Mouse (Mus musculus) kidney, embryonic 16.5 days (tissue): ENCODE measurements around the gene Shisa8. TPM values are rescaled to one million over a fixed set of nuclear protein-coding genes. Genes with fewer than 3 reads are reported as not detected.
"Not testable (repeated sequence)": the region's sequence is repeated elsewhere in the genome, so short reads cannot be mapped to it uniquely, and the experiment has no call there.

Experiments used
- ATAC-seq: fragments of 200-750 bp; cut with Nextera tagmentation; 2 replicates; pipeline ENCODE4 v1.8.0; 2017; ENCODE audit warnings: moderate TSS enrichment; ENCODE audit not compliant: low FRiP score, low TSS enrichment
- H3K27ac ChIP-seq: fragments of 300-500 bp; sonication (generic); 2 replicates; pipeline ENCODE4 v1.5.1; 2014; ENCODE audit warnings: low read length
- H3K27me3 ChIP-seq: fragments of 300-500 bp; sonication (generic); 2 replicates; pipeline ENCODE4 v1.6.1; 2014; ENCODE audit warnings: low read length, control low read depth, mixed read lengths; ENCODE audit not compliant: insufficient read depth
- H3K36me3 ChIP-seq: fragments of 300-500 bp; sonication (generic); 2 replicates; pipeline ENCODE4 v1.6.1; 2014; ENCODE audit warnings: low read length, control low read depth, mixed read lengths; ENCODE audit not compliant: insufficient read depth
- H3K4me1 ChIP-seq: fragments of 300-500 bp; sonication (generic); 2 replicates; pipeline ENCODE4 v1.6.1; 2014; ENCODE audit warnings: low read length, control low read depth, mixed read lengths; ENCODE audit not compliant: insufficient read depth
- H3K4me2 ChIP-seq: fragments of 300-500 bp; sonication (generic); replicated peaks from 2 replicates; pipeline ENCODE4 v1.6.1; 2014; ENCODE audit warnings: low read depth, low read length
- H3K4me3 ChIP-seq: fragments of 300-500 bp; sonication (generic); 2 replicates; pipeline ENCODE4 v1.5.1; 2014; ENCODE audit warnings: mild to moderate bottlenecking, low read length
- H3K9ac ChIP-seq: fragments of 300-500 bp; sonication (generic); replicated peaks from 2 replicates; pipeline ENCODE4 v1.6.1; 2014; ENCODE audit warnings: low read length
- H3K9me3 ChIP-seq: fragments of 300-500 bp; sonication (generic); 2 replicates; pipeline ENCODE4 v1.6.1; 2016; ENCODE audit warnings: low read length, control low read depth
- WGBS: fragments of 180-500 bp; shearing (Covaris S2); extraction: QIAGEN DNeasy Blood & Tissue Kit; methylation state at CpG from one replicate; pipeline ENCODE4 v1.1.7; 2014; 5-methylcytosine and 5-hydroxymethylcytosine counted together
- polyA plus RNA-seq: library from polyadenylated mRNA; unstranded; fragments of >200 nt; fragmentation: Nextera tagmentation; extraction: Ambion mirVana; gene quantifications from 2 replicates; pipeline ENCODE4 v1.2.1, GENCODE M21; 2015

The Shisa8 gene
- polyA plus RNA-seq = 0.41 and 0.62 TPM in 2 replicates

GRCm38 (mm10) chr15:82212752-82213063 is at the start of gene Shisa8:
Shisa8 (minus strand) TSS chr15:82212815.
- peaks cover 16% of the 10 kb centered on the region for H3K4me1 ChIP-seq
- peak within 1 kb of the TSS; percentile 52 for H3K4me3 ChIP-seq
- no peaks in the 10 kb centered on the region for H3K36me3 ChIP-seq
- WGBS = under 1% methylated on average over 30 of the region's 34 CpGs
- no peak within 1 kb of the TSS for H3K27ac ChIP-seq
- peak within 1 kb of the TSS; percentile 78 for H3K4me2 ChIP-seq
- peaks cover 90% of the 10 kb centered on the region for H3K27me3 ChIP-seq
- ATAC-seq = no peak
- H3K9me3 ChIP-seq = no peaks in the 10 kb centered on the region
- H3K9ac ChIP-seq = peak within 1 kb of the TSS; percentile 61

- Histone ChIP-seq H3K4me2 (no peak overlapping the region), H3K27ac (no peak overlapping the region), H3K4me1 (no peaks in the 10 kb centered on the region), H3K27me3 (no peaks in the 10 kb centered on the region; the same call in 1 of the 2 replicates), H3K4me3 (no peak overlapping the region), H3K9ac (no peak overlapping the region), H3K9me3 (no peaks in the 10 kb centered on the region), H3K36me3 (no peaks in the 10 kb centered on the region)
- 11% methylated on average over 16 of the region's 16 CpGs for WGBS
- ATAC-seq = no peak
Measured at GRCm38 (mm10) chr15:82259510-82259909, 46.9 kb upstream of the Shisa8 start.

GRCm38 (mm10) chr15:82255944-82256383 is 43.3 kb upstream of the Shisa8 start:
- 0 out of 2 replicates have a peak, but pooled peaks have one; percentile 31 for ATAC-seq
- 27% methylated on average over 10 of the region's 10 CpGs for WGBS
- no peak overlapping the region for H3K4me2 ChIP-seq
- H3K9me3 ChIP-seq = peaks cover 3% of the 10 kb centered on the region; the same call in 1 of the 2 replicates
- no peak overlapping the region for H3K4me3 ChIP-seq
- H3K27ac ChIP-seq = no peak overlapping the region
- no peak overlapping the region for H3K9ac ChIP-seq
- no peaks in the 10 kb centered on the region for H3K36me3 ChIP-seq
- no peaks in the 10 kb centered on the region for H3K4me1 ChIP-seq
- no peaks in the 10 kb centered on the region; the same call in 1 of the 2 replicates for H3K27me3 ChIP-seq

DNA sequence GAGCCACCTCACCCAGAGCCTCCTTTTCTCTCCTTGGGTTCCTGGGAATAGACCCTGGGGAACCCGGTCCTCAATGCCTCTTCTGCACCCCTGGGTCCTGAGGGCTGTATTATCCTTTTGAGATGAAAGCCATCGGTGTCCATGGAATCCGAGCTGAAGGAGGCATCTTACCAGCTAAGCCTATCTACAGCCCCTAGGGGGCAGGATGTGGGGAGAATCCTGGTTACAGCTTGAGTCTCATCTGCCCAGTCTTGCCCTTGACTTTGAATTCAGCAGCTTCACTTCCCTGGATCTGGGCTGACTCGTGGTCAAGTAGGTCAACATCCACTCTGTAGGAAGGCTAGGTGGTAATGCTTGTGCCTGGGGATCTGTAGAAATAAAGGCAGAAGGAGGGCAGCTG is 42.6 kb upstream of the Shisa8 start:
- no peaks in the 10 kb centered on the region for H3K36me3 ChIP-seq
- H3K27me3 ChIP-seq = no peaks in the 10 kb centered on the region; the same call in 1 of the 2 replicates
- no peak overlapping the region for H3K4me3 ChIP-seq
- no peak overlapping the region for H3K9ac ChIP-seq
- ATAC-seq = no peak
- H3K4me1 ChIP-seq = no peaks in the 10 kb centered on the region
- no peak overlapping the region for H3K27ac ChIP-seq
- H3K9me3 ChIP-seq = peaks cover 3% of the 10 kb centered on the region; the same call in 1 of the 2 replicates
- 59% methylated on average over 4 of the region's 4 CpGs for WGBS
- no peak overlapping the region for H3K4me2 ChIP-seq

DNA sequence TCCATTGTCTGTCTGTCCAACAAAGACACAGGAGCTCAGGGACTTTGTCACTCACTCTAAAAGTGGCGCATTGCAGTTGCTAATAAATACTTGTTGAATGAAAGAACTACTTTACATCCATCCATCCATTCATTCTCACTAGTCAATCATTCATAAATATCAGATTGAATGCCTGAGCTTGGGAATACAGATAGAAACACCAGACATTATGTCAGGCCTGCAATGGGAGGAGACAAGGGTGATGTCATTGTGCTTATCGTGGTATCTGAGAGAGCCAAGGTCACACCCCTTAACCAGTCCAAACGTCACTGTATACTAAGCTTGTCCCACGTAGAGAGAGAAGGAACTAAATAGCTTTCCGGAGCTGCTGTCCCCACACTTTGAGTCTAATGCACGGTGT is 39.5 kb upstream of the Shisa8 start, which contains the start of gene 1500009C09Rik:
Gene 1500009C09Rik (plus strand): TSS at position 301 of the 400 bp plus-strand sequence.
- no peaks in the 10 kb centered on the region for H3K4me1 ChIP-seq
- ATAC-seq = no peak
- no peak within 1 kb of the TSS for H3K27ac ChIP-seq
- WGBS = 81% methylated on average over 6 of the region's 6 CpGs
- no peaks in the 10 kb centered on the region for H3K36me3 ChIP-seq
- H3K9me3 ChIP-seq = peaks cover 3% of the 10 kb centered on the region; the same call in 1 of the 2 replicates
- no peak within 1 kb of the TSS for H3K4me2 ChIP-seq
- no peaks in the 10 kb centered on the region for H3K27me3 ChIP-seq
- no peak within 1 kb of the TSS for H3K4me3 ChIP-seq
- H3K9ac ChIP-seq = no peak within 1 kb of the TSS

DNA sequence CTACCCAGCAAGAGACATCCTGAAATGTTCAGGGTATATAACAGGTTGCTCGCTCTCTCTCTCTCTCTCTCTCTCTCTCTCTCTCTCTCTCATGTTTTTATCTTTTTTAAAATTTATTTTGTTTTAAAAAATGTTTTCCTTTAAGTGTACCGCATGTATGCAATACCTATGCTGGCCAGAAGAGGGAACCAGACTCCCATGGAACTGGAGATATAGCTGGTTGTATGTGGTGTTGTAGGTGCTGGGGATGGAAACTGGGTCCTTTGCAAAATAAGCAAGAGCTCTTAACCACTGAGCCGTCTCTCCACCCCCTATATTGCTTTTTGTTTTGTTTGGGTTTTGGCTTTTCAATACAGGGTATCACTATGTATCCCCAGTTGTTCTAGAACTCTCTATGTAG is 39.0 kb upstream of the Shisa8 start:
- 99% methylated on average over 3 of the region's 3 CpGs for WGBS
- H3K4me1 ChIP-seq = no peaks in the 10 kb centered on the region
- H3K27me3 ChIP-seq = no peaks in the 10 kb centered on the region
- ATAC-seq = no peak
- no peak overlapping the region for H3K4me3 ChIP-seq
- no peak overlapping the region for H3K4me2 ChIP-seq
- H3K9me3 ChIP-seq = peaks cover 3% of the 10 kb centered on the region; the same call in 1 of the 2 replicates
- no peak overlapping the region for H3K27ac ChIP-seq
- H3K9ac ChIP-seq = no peak overlapping the region
- H3K36me3 ChIP-seq = no peaks in the 10 kb centered on the region

DNA sequence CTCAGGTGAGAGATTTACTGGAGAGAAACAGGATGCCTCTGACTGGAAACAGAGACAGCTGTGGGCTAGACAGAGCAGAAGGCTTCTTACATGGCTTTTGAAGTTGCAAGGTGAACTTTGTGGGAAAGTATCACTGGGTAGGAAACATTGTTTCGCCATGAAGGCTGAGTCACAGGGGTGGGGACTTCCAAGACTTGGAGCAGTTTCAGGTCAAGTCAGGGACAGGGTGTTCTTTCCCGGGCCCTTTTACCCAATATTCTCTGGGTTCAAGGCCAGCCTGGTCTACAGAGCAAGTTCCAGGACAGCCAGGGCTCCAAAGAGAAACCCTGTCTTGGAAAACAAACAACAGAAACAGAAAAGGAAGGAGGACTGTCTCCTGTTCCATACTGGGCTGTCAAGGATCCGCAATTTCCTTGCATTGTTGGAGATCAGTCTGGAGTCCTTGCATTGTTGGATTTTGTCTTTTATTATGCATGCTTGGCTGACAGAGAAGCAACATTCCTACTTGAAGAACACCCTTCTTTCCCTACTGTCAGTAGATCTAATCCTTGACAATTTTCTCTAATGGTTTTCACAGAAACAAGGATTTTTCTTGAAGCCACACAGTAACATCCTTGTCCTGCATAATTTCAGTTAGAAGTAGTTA is 34.6 kb upstream of the Shisa8 start:
- H3K9me3 ChIP-seq = peaks cover 3% of the 10 kb centered on the region; the same call in 1 of the 2 replicates
- H3K27ac ChIP-seq = no peak overlapping the region
- ATAC-seq = no peak
- no peak overlapping the region for H3K9ac ChIP-seq
- 72% methylated on average over 3 of the region's 3 CpGs for WGBS
- H3K36me3 ChIP-seq = no peaks in the 10 kb centered on the region
- no peaks in the 10 kb centered on the region for H3K27me3 ChIP-seq
- H3K4me2 ChIP-seq = no peak overlapping the region
- no peak overlapping the region for H3K4me3 ChIP-seq
- H3K4me1 ChIP-seq = peaks cover 11% of the 10 kb centered on the region

- H3K9me3 ChIP-seq, H3K36me3 ChIP-seq, ATAC-seq, H3K27me3 ChIP-seq: not testable (repeated sequence)
- Histone ChIP-seq H3K4me3 (peak overlapping the region; percentile 89), H3K4me2 (peak overlapping the region; percentile 97), H3K4me1 (peaks cover 11% of the 10 kb centered on the region), H3K27ac (peak overlapping the region; percentile 91), H3K9ac (peak overlapping the region; percentile 79)
- WGBS = 18% methylated on average over 9 of the region's 9 CpGs
Measured at GRCm38 (mm10) chr15:82244805-82245161, 32.2 kb upstream of the Shisa8 start.

GRCm38 (mm10) chr15:82244115-82244804 is 31.6 kb upstream of the Shisa8 start, which contains the start of gene Cenpm:
Cenpm (minus strand) TSS chr15:82244748.
- peaks cover 11% of the 10 kb centered on the region for H3K4me1 ChIP-seq
- H3K9me3 ChIP-seq = no peaks in the 10 kb centered on the region
- peak within 1 kb of the TSS; percentile 91 for H3K27ac ChIP-seq
- WGBS = under 1% methylated on average over 63 of the region's 65 CpGs
- peak within 1 kb of the TSS; percentile 89 for H3K4me3 ChIP-seq
- no peaks in the 10 kb centered on the region for H3K27me3 ChIP-seq
- ATAC-seq = peak; percentile 98
- H3K9ac ChIP-seq = peak within 1 kb of the TSS; percentile 79
- no peaks in the 10 kb centered on the region for H3K36me3 ChIP-seq
- H3K4me2 ChIP-seq = peak within 1 kb of the TSS; percentile 97

DNA sequence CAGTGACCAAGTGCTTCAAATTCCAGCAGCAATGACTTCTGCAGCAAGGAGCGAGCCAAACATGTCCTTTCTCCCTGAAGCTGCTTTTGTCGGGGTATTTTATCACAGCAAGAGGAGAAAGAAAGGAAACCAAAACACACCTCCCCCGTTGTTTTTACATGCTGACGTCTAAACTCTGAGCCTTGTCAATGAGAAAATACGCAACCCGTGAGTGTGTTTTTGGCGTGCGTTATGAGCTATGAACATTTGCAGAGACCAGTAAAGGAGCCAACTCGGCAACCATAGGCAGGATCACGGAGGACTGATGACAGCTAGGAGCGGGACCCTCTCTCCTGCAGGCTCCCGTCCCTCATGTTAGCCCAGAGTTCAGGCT is 31.1 kb upstream of the Shisa8 start:
- H3K27me3 ChIP-seq = no peaks in the 10 kb centered on the region
- no peaks in the 10 kb centered on the region for H3K9me3 ChIP-seq
- H3K4me3 ChIP-seq = peak overlapping the region; percentile 89
- 0 out of 2 replicates have a peak overlapping the region, but pooled peaks have one; percentile 36 for H3K27ac ChIP-seq
- H3K9ac ChIP-seq = peak overlapping the region; percentile 79
- peak overlapping the region; percentile 97 for H3K4me2 ChIP-seq
- ATAC-seq = no peak; the same call in 1 of the 2 replicates
- 2% methylated on average over 12 of the region's 12 CpGs for whole genome bisulfite sequencing
- no peaks in the 10 kb centered on the region for H3K36me3 ChIP-seq
- peaks cover 11% of the 10 kb centered on the region for H3K4me1 ChIP-seq
